Mouse (Mus musculus) cerebellum, adult 18-20 months (tissue): ENCODE data around the gene BC030500.

Source experiments
- DNase-seq, 2 experiments: peaks; one replicate each; pipeline ENCODE4 v3.0.0; 2021

Gene BC030500

GRCm38 (mm10) chr8:58911677-58912076 is at the start of gene BC030500:
Gene BC030500 (plus strand): TSS chr8:58911755.
- no peak for DNase-seq

GRCm38 (mm10) chr8:58886405-58886804 is 25.1 kb upstream of the BC030500 start:
- no peak for DNase-seq

GRCm38 (mm10) chr8:58890591-58890990 is 21.0 kb upstream of the BC030500 start:
- peak in 1 of 2 experiments; percentile 3 for DNase-seq

- DNase-seq, result no peak
These were observed 15.6 kb upstream of the BC030500 start for GRCm38 (mm10) chr8:58895960-58896359.

GRCm38 (mm10) chr8:58904465-58904864 is 7.1 kb upstream of the BC030500 start:
- DNase-seq, result no peak

GRCm38 (mm10) chr8:58912196-58912839 is 763 bp downstream of the BC030500 start, which contains the start of gene Galntl6:
Gene Galntl6 (minus strand): TSS chr8:58912640.
- DNase-seq, result peak; percentile 5 to 26

GRCm38 (mm10) chr8:58912840-58913639 is 1.5 kb downstream of the BC030500 start:
- peak; percentile 8 to 27 for DNase-seq

GRCm38 (mm10) chr8:58913640-58913968 is 2.0 kb downstream of the BC030500 start:
- no peak for DNase-seq

GRCm38 (mm10) chr8:58915142-58915541 is 3.6 kb downstream of the BC030500 start:
- no peak for DNase-seq

GRCm38 (mm10) chr8:58931066-58931465 is 19.5 kb downstream of the BC030500 start:
- no peak for DNase-seq

- no peak for DNase-seq
These were observed 32.2 kb downstream of the BC030500 start for GRCm38 (mm10) chr8:58943773-58944172.

GRCm38 (mm10) chr8:58957195-58957739 is 45.7 kb downstream of the BC030500 start:
- no peak for DNase-seq
